Mouse (Mus musculus) neural tube, embryonic 15.5 days (tissue): ENCODE measurements around the gene Fcamr. TPM values are rescaled to one million over a fixed set of nuclear protein-coding genes. Genes with fewer than 3 reads are reported as not detected.

Experiments used
- ATAC-seq: fragments of 200-750 bp; cut with Nextera tagmentation; 2 replicates; pipeline ENCODE4 v1.8.0; 2017; ENCODE audit warnings: mild to moderate bottlenecking, moderate TSS enrichment, moderate library complexity; ENCODE audit not compliant: low FRiP score
- H3K27ac ChIP-seq: fragments of 300-500 bp; sonication (generic); replicated peaks from 2 replicates; pipeline ENCODE4 v1.5.1; 2015; ENCODE audit warnings: mild to moderate bottlenecking, inconsistent platforms
- H3K27me3 ChIP-seq: fragments of 300-500 bp; sonication (generic); replicated peaks from 2 replicates; pipeline ENCODE4 v1.6.1; 2015; ENCODE audit warnings: inconsistent platforms
- H3K36me3 ChIP-seq: fragments of 300-500 bp; sonication (generic); 2 replicates; pipeline ENCODE4 v1.6.1; 2015; ENCODE audit warnings: inconsistent platforms
- H3K4me1 ChIP-seq: fragments of 300-500 bp; sonication (generic); 2 replicates; pipeline ENCODE4 v1.6.1; 2015; ENCODE audit warnings: inconsistent platforms
- H3K4me2 ChIP-seq: fragments of 300-500 bp; sonication (generic); 2 replicates; pipeline ENCODE4 v1.6.1; 2015; ENCODE audit warnings: inconsistent platforms, mild to moderate bottlenecking, moderate library complexity
- H3K4me3 ChIP-seq: fragments of 300-500 bp; sonication (generic); replicated peaks from 2 replicates; pipeline ENCODE4 v1.5.1; 2015; ENCODE audit warnings: mild to moderate bottlenecking, inconsistent platforms
- H3K9ac ChIP-seq: fragments of 300-500 bp; sonication (generic); replicated peaks from 2 replicates; pipeline ENCODE4 v1.6.1; 2015; ENCODE audit warnings: mild to moderate bottlenecking, inconsistent platforms
- H3K9me3 ChIP-seq: fragments of 300-500 bp; sonication (generic); replicated peaks from 2 replicates; pipeline ENCODE4 v1.6.1; 2016; ENCODE audit warnings: inconsistent platforms
- WGBS: fragments of 180-500 bp; shearing (Covaris S2); methylation state at CpG from one replicate; pipeline ENCODE4 v1.1.7; 2015; ENCODE audit warnings: mixed read lengths; 5-methylcytosine and 5-hydroxymethylcytosine counted together
- polyA plus RNA-seq: library from polyadenylated mRNA; unstranded; fragments of >200 nt; fragmentation: Nextera tagmentation; extraction: Ambion mirVana; gene quantifications from 2 replicates; pipeline ENCODE4 v1.2.1, GENCODE M21; 2015

Fcamr gene
- polyA plus RNA-seq, 1 experiment from 2014 or later, result not detected

GRCm38 (mm10) chr1:130810906-130811305 is 10.2 kb downstream of the Fcamr start:
- Histone ChIP-seq H3K4me3 (no peak overlapping the region), H3K9me3 (no peaks in the 10 kb centered on the region), H3K27ac (no peak overlapping the region), H3K4me1 (no peaks in the 10 kb centered on the region), H3K27me3 (no peaks in the 10 kb centered on the region), H3K9ac (no peak overlapping the region), H3K4me2 (no peak overlapping the region), H3K36me3 (no peaks in the 10 kb centered on the region)
- ATAC-seq, result no peak
- 91% methylated on average over 3 of the region's 3 CpGs for WGBS

GRCm38 (mm10) chr1:130811316-130811715 is 10.6 kb downstream of the Fcamr start:
- Histone ChIP-seq H3K27ac (no peak overlapping the region), H3K4me1 (no peaks in the 10 kb centered on the region), H3K9me3 (no peaks in the 10 kb centered on the region), H3K27me3 (no peaks in the 10 kb centered on the region), H3K36me3 (no peaks in the 10 kb centered on the region), H3K4me3 (no peak overlapping the region), H3K9ac (no peak overlapping the region), H3K4me2 (no peak overlapping the region)
- 68% methylated on average over 17 of the region's 17 CpGs for WGBS
- no peak for ATAC-seq

GRCm38 (mm10) chr1:130819737-130820136 is 19.0 kb downstream of the Fcamr start:
- H3K4me2 ChIP-seq, result no peak overlapping the region
- H3K4me1 ChIP-seq, result no peaks in the 10 kb centered on the region
- H3K27ac ChIP-seq, result no peak overlapping the region
- no peaks in the 10 kb centered on the region for H3K9me3 ChIP-seq
- WGBS, result 92% methylated on average over 1 of the region's 1 CpGs
- no peaks in the 10 kb centered on the region for H3K27me3 ChIP-seq
- H3K9ac ChIP-seq, result no peak overlapping the region
- ATAC-seq, result no peak
- no peak overlapping the region for H3K4me3 ChIP-seq
- H3K36me3 ChIP-seq, result no peaks in the 10 kb centered on the region

- H3K4me1 ChIP-seq, result no peaks in the 10 kb centered on the region
- no peak for ATAC-seq
- H3K27me3 ChIP-seq, result no peaks in the 10 kb centered on the region
- no peak overlapping the region for H3K4me2 ChIP-seq
- H3K27ac ChIP-seq, result no peak overlapping the region
- no peaks in the 10 kb centered on the region for H3K9me3 ChIP-seq
- no peaks in the 10 kb centered on the region for H3K36me3 ChIP-seq
- H3K9ac ChIP-seq, result no peak overlapping the region
- 91% methylated on average over 6 of the region's 7 CpGs for WGBS
- H3K4me3 ChIP-seq, result no peak overlapping the region
These were observed 19.8 kb downstream of the Fcamr start for GRCm38 (mm10) chr1:130820316-130821148.

- Histone ChIP-seq H3K4me1 (no peaks in the 10 kb centered on the region), H3K27me3 (no peaks in the 10 kb centered on the region), H3K9ac (no peak overlapping the region), H3K36me3 (no peaks in the 10 kb centered on the region), H3K4me2 (no peak overlapping the region), H3K9me3 (no peaks in the 10 kb centered on the region), H3K4me3 (no peak overlapping the region), H3K27ac (no peak overlapping the region)
- ATAC-seq, result no peak
- WGBS, result 93% methylated on average over 2 of the region's 2 CpGs
These were observed 20.4 kb downstream of the Fcamr start for GRCm38 (mm10) chr1:130821149-130821471.

- no peak for ATAC-seq
These were observed 21.4 kb downstream of the Fcamr start for GRCm38 (mm10) chr1:130821911-130822625.

GRCm38 (mm10) chr1:130826448-130826847 is 25.7 kb downstream of the Fcamr start, which contains the start of gene Pigr:
TSS of gene Pigr (plus strand) at chr1:130826684.
- H3K4me3 ChIP-seq, result no peak within 1 kb of the TSS
- no peaks in the 10 kb centered on the region for H3K9me3 ChIP-seq

More at GRCm38 (mm10) chr1:130821911-130822625, 21.4 kb downstream of the Fcamr start:
- no peaks in the 10 kb centered on the region for H3K27me3 ChIP-seq
- no peak overlapping the region for H3K4me2 ChIP-seq
- no peak overlapping the region for H3K9ac ChIP-seq
- WGBS, result 78% methylated on average over 9 of the region's 9 CpGs
- no peaks in the 10 kb centered on the region for H3K9me3 ChIP-seq
- no peak overlapping the region for H3K4me3 ChIP-seq
- H3K27ac ChIP-seq, result no peak overlapping the region
- H3K4me1 ChIP-seq, result no peaks in the 10 kb centered on the region
- no peaks in the 10 kb centered on the region for H3K36me3 ChIP-seq

GRCm38 (mm10) chr1:130828656-130829055 is 28.0 kb downstream of the Fcamr start:
- no peaks in the 10 kb centered on the region for H3K9me3 ChIP-seq
- 88% methylated on average over 4 of the region's 4 CpGs for WGBS

More at GRCm38 (mm10) chr1:130826448-130826847, 25.7 kb downstream of the Fcamr start, which contains the start of gene Pigr:
- H3K27ac ChIP-seq, result no peak within 1 kb of the TSS
- no peak within 1 kb of the TSS for H3K4me2 ChIP-seq
- H3K9ac ChIP-seq, result no peak within 1 kb of the TSS
- no peaks in the 10 kb centered on the region for H3K27me3 ChIP-seq
- H3K4me1 ChIP-seq, result no peaks in the 10 kb centered on the region
- WGBS, result 92% methylated on average over 5 of the region's 5 CpGs
- ATAC-seq, result no peak
- H3K36me3 ChIP-seq, result no peaks in the 10 kb centered on the region

GRCm38 (mm10) chr1:130829906-130830830 is 29.5 kb downstream of the Fcamr start:
- WGBS, result 83% methylated on average over 8 of the region's 8 CpGs

More at GRCm38 (mm10) chr1:130828656-130829055, 28.0 kb downstream of the Fcamr start:
- ATAC-seq, result no peak
- H3K4me3 ChIP-seq, result no peak overlapping the region
- no peaks in the 10 kb centered on the region for H3K4me1 ChIP-seq
- no peak overlapping the region for H3K4me2 ChIP-seq
- no peak overlapping the region for H3K27ac ChIP-seq
- H3K36me3 ChIP-seq, result no peaks in the 10 kb centered on the region
- H3K9ac ChIP-seq, result no peak overlapping the region
- no peaks in the 10 kb centered on the region for H3K27me3 ChIP-seq

GRCm38 (mm10) chr1:130832230-130833149 is 31.8 kb downstream of the Fcamr start:
- Histone ChIP-seq H3K9me3 (no peaks in the 10 kb centered on the region), H3K4me3 (no peak overlapping the region), H3K4me1 (no peaks in the 10 kb centered on the region), H3K36me3 (no peaks in the 10 kb centered on the region), H3K27me3 (no peaks in the 10 kb centered on the region), H3K9ac (no peak overlapping the region), H3K27ac (no peak overlapping the region), H3K4me2 (no peak overlapping the region)
- 75% methylated on average over 5 of the region's 5 CpGs for WGBS
- ATAC-seq, result no peak

More at GRCm38 (mm10) chr1:130829906-130830830, 29.5 kb downstream of the Fcamr start:
- no peaks in the 10 kb centered on the region for H3K36me3 ChIP-seq
- H3K4me1 ChIP-seq, result no peaks in the 10 kb centered on the region
- H3K9ac ChIP-seq, result no peak overlapping the region
- H3K9me3 ChIP-seq, result no peaks in the 10 kb centered on the region
- H3K4me3 ChIP-seq, result no peak overlapping the region
- no peak for ATAC-seq
- no peak overlapping the region for H3K4me2 ChIP-seq
- no peak overlapping the region for H3K27ac ChIP-seq
- H3K27me3 ChIP-seq, result no peaks in the 10 kb centered on the region
